Mouse (Mus musculus): Measurements from ENCODE around the gene Fitm1. TPM values are rescaled to one million over a fixed set of nuclear protein-coding genes. Genes with fewer than 3 reads are reported as not detected.

Gene Fitm1
- total RNA-seq, 2 experiments from 2014 or later: not detected

DNA sequence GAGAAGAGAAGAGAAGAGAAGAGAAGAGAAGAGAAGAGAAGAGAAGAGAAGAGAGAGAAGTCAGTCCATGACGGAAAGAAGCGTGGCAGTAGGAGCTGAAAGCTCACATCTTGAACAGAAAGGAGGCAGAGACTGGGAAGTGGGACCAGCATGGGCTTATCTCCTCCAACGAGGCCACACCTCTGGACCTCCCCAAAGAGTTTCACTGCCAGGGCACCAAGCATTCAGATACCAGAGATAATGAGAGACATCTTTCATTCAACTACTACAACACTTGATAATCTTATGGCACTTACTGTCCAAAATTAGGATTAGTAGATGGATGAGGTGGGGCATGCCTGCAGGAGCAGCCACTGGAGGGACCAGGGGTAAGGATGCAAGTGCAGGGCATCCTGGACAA, 19.6 kb upstream of the Fitm1 start:
- no peak for TF ChIP-seq CTCF (IDR thresholded peaks at IDR 0.05)
- intact Hi-C loops (cut with DNase I): loop anchor here (2.0 kb wide), 1 partner anchor 15 kb away; the partner anchor contains the start of gene Pck2
- DNase-seq (ENCODE audit: extremely low spot score in 1 of 2, low spot score in 2 of 2): no peak
- no peak overlapping the region for H3K4me3 ChIP-seq
- no peak overlapping the region for H3K27ac ChIP-seq

DNA sequence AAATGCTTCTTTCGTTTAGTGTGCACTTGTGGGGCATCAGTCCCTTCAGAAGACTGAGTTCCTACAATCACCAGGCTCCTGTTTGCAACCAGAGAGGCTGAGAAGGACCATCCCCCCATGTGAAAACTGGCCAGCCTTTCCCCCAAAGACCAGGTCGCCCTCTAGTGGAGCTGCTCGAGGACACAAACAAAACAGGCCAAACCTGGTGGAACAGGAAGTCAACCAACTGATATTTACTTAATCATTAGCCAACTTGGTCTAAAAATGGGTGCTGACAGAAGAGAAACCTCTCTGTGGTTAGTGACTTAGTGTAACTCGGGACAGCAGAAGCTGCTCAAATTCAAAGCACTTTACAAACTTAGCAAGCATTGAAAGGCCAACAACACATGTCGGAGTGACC, 18.4 kb upstream of the Fitm1 start:
- H3K27ac ChIP-seq: no peak overlapping the region
- no peak overlapping the region for H3K4me3 ChIP-seq
- DNase-seq (ENCODE audit: extremely low spot score in 1 of 2, low spot score in 2 of 2): peak; percentile 70 to 74
- intact Hi-C loops (cut with DNase I): loop anchor here (1.0 to 2.0 kb wide), 2 partner anchors 16 to 60 kb away; partner anchors contain the start of gene Pck2
- TF ChIP-seq CTCF (IDR thresholded peaks at IDR 0.05): peak; percentile 80

DNA sequence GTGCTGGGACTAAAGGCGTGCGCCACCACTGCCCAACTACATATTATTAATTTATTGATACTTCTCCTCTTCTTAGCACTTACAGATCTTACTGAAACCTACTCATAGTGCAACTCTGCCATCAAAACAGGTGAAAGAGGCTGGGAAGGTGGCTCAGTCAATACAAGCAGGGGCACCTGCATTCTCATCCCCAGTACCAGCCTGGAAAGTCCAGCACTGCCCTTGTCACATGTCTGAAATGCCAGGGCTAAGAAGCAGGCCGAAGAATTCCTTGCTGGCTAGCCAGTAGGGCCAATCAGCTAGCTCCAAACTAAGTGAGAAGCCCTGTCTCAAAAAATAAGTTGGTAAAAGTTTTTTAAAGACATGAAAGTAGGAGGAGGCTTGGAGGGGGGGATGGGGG, 17.8 kb upstream of the Fitm1 start:
- intact Hi-C loops (cut with DNase I): loop anchor here (1.0 to 2.0 kb wide), 2 partner anchors 17 to 60 kb away; partner anchors contain the start of gene Pck2
- no peak overlapping the region for H3K27ac ChIP-seq
- H3K4me3 ChIP-seq: no peak overlapping the region
- no peak for DNase-seq (ENCODE audit: extremely low spot score in 1 of 2, low spot score in 2 of 2)
- no peak for TF ChIP-seq CTCF (IDR thresholded peaks at IDR 0.05)

DNA sequence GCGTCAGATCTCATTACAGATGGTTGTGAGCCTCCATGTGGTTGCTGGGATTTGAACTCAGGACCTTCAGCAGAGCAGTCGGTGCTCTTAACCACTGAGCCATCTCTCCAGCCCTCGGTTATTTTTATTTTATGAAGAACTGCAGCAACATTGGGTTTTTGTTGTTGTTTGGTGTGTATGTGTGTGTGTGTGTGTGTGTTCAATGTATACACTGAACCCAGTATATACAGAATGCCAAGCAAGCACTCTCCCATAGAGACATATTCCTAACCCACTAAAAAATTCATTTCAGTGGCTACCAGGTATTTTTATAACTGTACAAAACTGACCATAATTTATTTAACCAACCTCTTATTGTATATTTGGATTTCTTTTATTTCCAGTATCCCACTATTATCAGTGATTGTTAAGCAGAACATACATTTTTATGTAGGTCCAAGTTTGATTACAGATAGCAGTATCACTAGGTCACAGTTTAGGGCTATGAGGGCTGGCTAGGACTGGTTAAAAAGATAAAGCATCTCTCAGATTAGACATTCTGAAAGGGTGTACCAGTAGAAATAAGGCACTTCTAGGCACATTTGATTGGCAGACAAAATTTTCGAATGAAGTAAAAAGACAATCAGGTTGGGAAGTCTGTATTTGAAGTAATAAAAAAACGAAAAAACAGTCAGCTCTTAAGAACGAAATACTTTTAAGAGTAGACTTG, 16.5 kb upstream of the Fitm1 start:
- H3K27ac ChIP-seq: peak overlapping the region; percentile 97
- TF ChIP-seq CTCF (IDR thresholded peaks at IDR 0.05): no peak; the same call in 1 of the 2 replicates
- peak overlapping the region; percentile 59 for H3K4me3 ChIP-seq
- intact Hi-C loops (cut with DNase I): no loop called here
- no peak for DNase-seq (ENCODE audit: extremely low spot score in 1 of 2, low spot score in 2 of 2)

DNA sequence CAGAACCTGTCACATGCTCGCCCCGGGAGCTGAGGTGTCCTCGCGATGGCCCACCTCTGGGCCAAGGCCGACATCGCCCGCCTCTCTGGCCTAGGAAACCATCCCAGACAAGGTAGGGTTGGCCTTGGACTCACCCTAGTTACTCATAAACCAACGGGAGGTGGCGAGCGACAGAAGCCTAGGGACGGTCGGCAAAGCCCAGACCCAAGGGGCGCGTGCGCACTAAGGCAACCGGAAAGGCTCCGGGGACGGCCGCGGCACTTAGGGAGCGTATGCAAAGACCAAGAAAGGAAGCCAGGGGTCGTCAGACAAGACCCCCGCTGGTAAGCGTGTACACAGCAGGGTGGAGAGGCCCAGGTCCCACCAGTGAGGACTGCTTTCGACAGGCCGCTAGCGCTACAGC, 15.6 kb upstream of the Fitm1 start, which contains the start of gene Dcaf11:
TSS of gene Dcaf11 (plus strand) at position 208 of the 403 bp plus-strand sequence.
- no peak; the same call in 1 of the 2 replicates for TF ChIP-seq CTCF (IDR thresholded peaks at IDR 0.05)
- Histone ChIP-seq H3K27ac (peak within 1 kb of the TSS; percentile 97), H3K4me3 (peak within 1 kb of the TSS; percentile 59)
- DNase-seq (ENCODE audit: extremely low spot score in 1 of 2, low spot score in 2 of 2): peak; percentile 83 to 86
- intact Hi-C loops (cut with DNase I): loop anchor here (1.0 kb wide), 1 partner anchor 32 kb away; the partner anchor contains the start of genes Psme2 and Rnf31

DNA sequence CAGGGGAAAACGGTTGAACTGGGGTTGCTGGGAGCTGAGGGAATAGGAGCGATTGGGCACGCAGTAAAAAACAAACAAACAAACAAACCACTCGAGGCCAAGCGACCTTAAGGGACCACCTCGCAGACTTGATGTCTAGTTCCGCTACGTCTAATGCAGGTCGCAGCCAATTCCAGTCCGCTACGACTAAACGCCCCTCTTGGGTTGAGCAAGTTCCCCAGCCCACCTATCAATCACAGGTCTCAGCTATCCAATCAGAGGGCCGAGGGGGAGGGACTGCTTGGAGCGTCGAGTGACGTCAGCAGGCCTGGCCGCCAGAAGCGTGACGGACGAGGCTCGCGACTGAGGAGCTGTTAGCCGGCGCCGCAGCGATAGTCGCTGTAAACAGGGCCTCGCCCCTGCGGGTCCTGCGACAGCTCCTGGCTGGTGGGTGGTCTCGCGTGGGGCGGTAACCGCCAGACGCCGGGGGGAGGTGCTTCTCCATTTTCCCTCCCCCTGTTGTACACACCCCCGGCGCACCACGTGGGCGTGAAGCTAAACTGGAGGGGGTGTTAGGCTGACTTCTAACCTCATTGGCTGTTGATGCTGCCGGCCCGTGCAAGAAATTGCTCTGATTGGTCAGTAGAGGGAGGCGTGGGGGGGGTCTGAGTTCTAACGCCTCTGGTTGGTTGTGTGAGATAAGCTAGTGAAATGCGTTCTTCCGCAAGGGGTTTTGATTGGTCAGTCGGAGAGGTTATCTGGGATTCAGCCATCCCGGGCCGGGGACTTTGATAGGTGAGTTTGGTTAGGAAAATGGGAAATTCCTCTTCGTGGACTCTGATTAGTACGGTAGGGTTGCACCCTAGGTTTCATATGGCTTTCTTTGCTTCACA, 15.0 kb upstream of the Fitm1 start, which contains the start of gene A730061H03Rik:
TSS of gene A730061H03Rik (minus strand) at position 205 of the 872 bp plus-strand sequence.
- Histone ChIP-seq H3K27ac (peak within 1 kb of the TSS; percentile 97), H3K4me3 (peak within 1 kb of the TSS; percentile 59)
- TF ChIP-seq CTCF (IDR thresholded peaks at IDR 0.05): peak; percentile 9
- intact Hi-C loops (cut with DNase I): loop anchor here (1.0 kb wide), 1 partner anchor 31 kb away; the partner anchor contains the start of genes Psme2 and Rnf31
- DNase-seq (ENCODE audit: extremely low spot score in 1 of 2, low spot score in 2 of 2): peak; percentile 97

DNA sequence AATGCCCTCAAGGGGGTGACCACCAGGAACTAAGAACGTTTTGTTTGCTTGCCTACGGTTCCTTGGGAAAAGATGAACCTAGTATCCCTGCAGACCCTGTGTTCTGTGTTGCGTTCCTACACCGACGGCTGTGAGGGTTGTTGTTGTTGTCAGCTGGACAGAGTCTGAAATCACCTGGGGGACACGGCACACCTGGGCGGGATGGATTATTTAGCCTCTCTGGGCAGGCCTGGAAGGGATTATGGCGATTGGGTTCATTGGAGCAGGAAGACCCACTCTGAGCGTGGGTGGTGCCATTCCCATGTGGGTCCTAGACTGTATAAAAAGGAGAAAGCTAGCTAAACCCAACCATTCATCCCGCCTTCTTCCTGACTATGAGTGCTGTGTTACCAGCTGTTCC, 13.6 kb upstream of the Fitm1 start:
- intact Hi-C loops (cut with DNase I): no loop called here
- DNase-seq (ENCODE audit: extremely low spot score in 1 of 2, low spot score in 2 of 2): no peak
- TF ChIP-seq CTCF (IDR thresholded peaks at IDR 0.05): no peak
- Histone ChIP-seq H3K4me3 (no peak overlapping the region), H3K27ac (no peak overlapping the region)

DNA sequence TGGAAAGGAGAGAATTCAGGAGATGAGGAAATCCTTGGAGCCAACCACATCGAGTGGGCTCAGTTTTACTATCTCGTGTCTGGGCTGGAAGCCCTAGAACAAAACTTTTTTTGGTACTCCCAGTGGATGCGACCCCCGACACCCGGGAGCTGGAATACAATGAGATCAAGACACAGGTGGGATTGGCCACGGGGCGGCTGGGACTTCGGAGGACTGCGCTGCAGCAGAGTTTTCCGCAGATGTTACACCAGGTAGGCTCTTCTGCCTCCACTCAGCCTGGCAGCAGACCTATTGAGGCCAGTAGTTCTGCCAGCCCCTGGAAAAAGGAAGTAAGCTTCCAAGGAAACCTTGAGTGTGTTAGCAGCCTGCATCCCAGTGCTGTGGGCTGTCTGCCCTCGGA, 12.2 kb upstream of the Fitm1 start:
- no peak for TF ChIP-seq CTCF (IDR thresholded peaks at IDR 0.05)
- Histone ChIP-seq H3K27ac (no peak overlapping the region), H3K4me3 (no peak overlapping the region)
- intact Hi-C loops (cut with DNase I): no loop called here
- no peak for DNase-seq (ENCODE audit: extremely low spot score in 1 of 2, low spot score in 2 of 2)

DNA sequence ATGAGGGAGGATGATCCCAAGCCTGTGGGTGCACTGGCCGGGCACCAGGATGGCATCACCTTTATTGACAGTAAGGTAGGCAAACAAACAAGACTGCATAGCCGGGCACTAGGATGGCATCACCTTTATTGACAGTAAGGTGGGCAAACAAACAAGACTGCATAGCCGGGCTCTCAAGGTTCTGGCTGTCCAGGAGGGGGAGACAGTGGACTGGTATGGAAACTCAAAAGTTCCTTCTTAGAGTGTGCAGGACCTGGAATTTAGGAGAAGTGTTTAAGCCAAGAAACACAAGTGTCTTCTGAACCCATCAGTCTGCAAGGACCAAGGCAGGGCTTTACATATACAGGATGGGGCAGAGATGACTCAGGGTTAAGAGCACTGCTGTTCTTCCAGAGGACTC, 9.7 kb upstream of the Fitm1 start:
- no peak; the same call in none of the 2 replicates for TF ChIP-seq CTCF (IDR thresholded peaks at IDR 0.05)
- intact Hi-C loops (cut with DNase I): no loop called here
- Histone ChIP-seq H3K4me3 (no peak overlapping the region), H3K27ac (no peak overlapping the region)
- DNase-seq (ENCODE audit: extremely low spot score in 1 of 2, low spot score in 2 of 2): no peak

DNA sequence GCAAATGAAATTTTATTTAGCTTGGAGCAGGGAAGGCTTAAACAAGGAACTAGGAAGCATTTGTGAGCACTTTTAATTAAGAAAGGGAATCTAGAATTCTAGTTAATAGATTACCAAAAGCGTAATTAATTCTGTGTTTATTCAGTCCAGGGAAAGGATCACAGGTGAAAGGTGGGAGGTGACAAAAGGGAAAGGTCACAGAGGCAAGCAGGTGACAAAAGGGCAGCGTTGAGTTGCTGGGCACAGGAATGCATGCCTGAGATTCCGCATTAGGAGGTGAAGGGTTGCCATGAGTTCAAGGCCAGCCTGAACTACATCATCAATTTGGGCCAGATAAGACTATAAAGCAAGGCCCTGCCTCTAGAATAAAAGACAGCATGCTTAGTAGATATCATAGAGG, 7.9 kb upstream of the Fitm1 start:
- TF ChIP-seq CTCF (IDR thresholded peaks at IDR 0.05): no peak
- H3K27ac ChIP-seq: no peak overlapping the region
- DNase-seq (ENCODE audit: extremely low spot score in 1 of 2, low spot score in 2 of 2): no peak
- no peak overlapping the region for H3K4me3 ChIP-seq
- intact Hi-C loops (cut with DNase I): no loop called here

DNA sequence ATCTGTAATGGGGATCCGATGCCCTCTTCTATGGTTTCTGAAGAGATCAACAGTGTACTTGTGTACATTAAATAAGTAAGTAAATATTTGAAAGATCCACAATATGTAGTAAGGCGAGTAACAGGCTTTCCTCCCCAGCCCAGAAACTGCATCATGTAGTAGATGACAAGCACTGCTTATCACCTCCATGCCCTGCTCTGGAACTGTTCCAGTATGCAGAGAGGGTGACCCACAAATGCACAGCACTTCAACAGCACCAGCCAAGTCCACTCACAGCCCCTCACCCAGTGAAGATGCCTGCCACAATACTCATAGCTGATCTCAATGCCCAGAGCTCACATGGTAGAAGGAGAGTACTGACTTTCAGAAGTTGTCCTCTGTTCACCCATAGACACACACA, 4.8 kb upstream of the Fitm1 start:
- no peak overlapping the region for H3K4me3 ChIP-seq
- H3K27ac ChIP-seq: no peak overlapping the region
- TF ChIP-seq CTCF (IDR thresholded peaks at IDR 0.05): no peak
- no peak for DNase-seq (ENCODE audit: extremely low spot score in 1 of 2, low spot score in 2 of 2)
- intact Hi-C loops (cut with DNase I): no loop called here

DNA sequence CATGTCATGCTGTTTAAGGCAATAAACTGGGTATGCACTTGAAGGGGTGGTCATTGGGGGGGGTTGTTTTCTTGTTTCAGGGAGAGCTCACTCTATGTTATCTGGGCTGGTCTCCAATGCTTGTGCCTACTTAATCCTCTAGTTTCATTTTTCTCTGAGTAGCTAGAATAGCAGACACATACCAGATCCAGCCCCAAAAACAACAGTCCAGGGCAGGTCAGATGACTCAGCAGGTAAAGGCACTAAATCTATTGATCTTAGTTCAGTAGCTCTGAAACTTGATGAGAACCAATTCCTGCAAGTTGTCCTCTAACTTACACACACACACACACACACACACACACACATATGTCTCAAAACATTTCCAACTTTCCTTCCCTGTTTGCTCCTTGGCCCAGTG, 3.7 kb upstream of the Fitm1 start:
- intact Hi-C loops (cut with DNase I): no loop called here
- no peak overlapping the region for H3K27ac ChIP-seq
- TF ChIP-seq CTCF (IDR thresholded peaks at IDR 0.05): no peak
- no peak for DNase-seq (ENCODE audit: extremely low spot score in 1 of 2, low spot score in 2 of 2)
- no peak overlapping the region for H3K4me3 ChIP-seq
